Mouse (Mus musculus): ENCODE measurements around the gene Senp7. TPM values are rescaled to one million over a fixed set of nuclear protein-coding genes. Genes with fewer than 3 reads are reported as not detected.

Senp7 gene
- polyA plus RNA-seq, 1 experiment from 2014 or later = 26.2 TPM

Small RNA genes within 50 kb of the gene (microRNA-seq; reads per million reads assigned to microRNA genes)
- not detected for gene Gm24047

Other genes with a start within 250 kb of the Senp7 start
- 7.5 and 8.0 TPM in 2 replicates for gene Nfkbiz, start 209.4 kb upstream of the Senp7 start, polyA plus RNA-seq (2015; fragmentation: Nextera tagmentation; extraction: Ambion mirVana)
- 1.2 and 1.3 TPM in 2 replicates for gene Nxpe3, start 153.1 kb upstream of the Senp7 start, polyA plus RNA-seq (2015; fragmentation: Nextera tagmentation; extraction: Ambion mirVana)
- 9.7 and 10.7 TPM in 2 replicates for gene Cep97, start 113.5 kb upstream of the Senp7 start, polyA plus RNA-seq (2015; fragmentation: Nextera tagmentation; extraction: Ambion mirVana)
- 687 and 756 TPM in 2 replicates for gene Rpl24, start 82.1 kb upstream of the Senp7 start, polyA plus RNA-seq (2015; fragmentation: Nextera tagmentation; extraction: Ambion mirVana)
- 17.9 and 18.2 TPM in 2 replicates for gene Zbtb11, start 74.5 kb upstream of the Senp7 start, polyA plus RNA-seq (2015; fragmentation: Nextera tagmentation; extraction: Ambion mirVana)
- gene Pcnp, start 18.6 kb upstream of the Senp7 start, polyA plus RNA-seq (2015; fragmentation: Nextera tagmentation; extraction: Ambion mirVana) = 233 and 240 TPM in 2 replicates
- 25.4 TPM in 2 replicates for gene Trmt10c, start 10.5 kb upstream of the Senp7 start, polyA plus RNA-seq (2015; fragmentation: Nextera tagmentation; extraction: Ambion mirVana)
- gene Impg2, start 156.0 kb downstream of the Senp7 start, polyA plus RNA-seq (2015; fragmentation: Nextera tagmentation; extraction: Ambion mirVana) = 0.08 and 0.10 TPM in 2 replicates

Data from lung, embryonic 15.5 days (tissue).